In the genomic region with DNA sequence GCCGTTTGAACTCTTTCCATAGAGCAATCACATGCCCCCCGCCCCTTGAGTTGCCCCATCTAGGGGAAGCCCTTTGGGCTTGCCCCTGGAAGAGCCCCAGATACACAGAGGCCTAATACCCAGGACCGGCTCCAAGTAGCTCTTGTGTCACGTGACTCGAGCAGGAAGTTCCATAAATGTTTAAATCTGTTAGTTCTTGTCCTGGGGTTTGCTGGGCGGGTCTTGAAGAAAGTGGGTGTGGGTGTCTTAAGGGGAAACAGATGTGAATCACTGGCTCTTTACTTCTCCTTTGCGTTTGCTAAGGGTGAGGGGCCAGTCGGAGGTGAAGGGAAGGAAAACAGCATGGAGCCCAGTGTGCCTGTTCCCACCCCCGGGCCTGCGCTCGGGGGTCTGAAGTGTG, we compare ENCODE assay signal across 7 mouse cellular contexts. TPM values are rescaled to one million over a fixed set of nuclear protein-coding genes. Genes with fewer than 3 reads are reported as not detected.
DNase-seq lines count a peak whose midpoint lies in the region; ATAC-seq and TF ChIP-seq lines count a peak whose summit lies in the region.

No protein-coding gene starts in this region.

- 79% methylated on average over 11 of the region's 11 CpGs for WGBS in hindbrain, embryonic 14.5 days

- H3K4me3 ChIP-seq in CH12.LX (replicated peaks in 1 of 3; ENCODE audit: low read depth in 2 of 3, low read length in 2 of 3, poor library complexity in 1 of 3) (no peak overlapping the region), MEL (ENCODE audit: control insufficient read depth in 1 of 2, insufficient read depth in 1 of 2, low read depth in 2 of 2, low read length in 2 of 2) (peak overlapping the region; percentile 9 to 16; a peak in 2 of 4 replicates)
- H3K4me3 ChIP-seq in hindbrain, embryonic 14.5 days (replicated peaks; ENCODE audit: low read length) = no peak overlapping the region

- TF ChIP-seq RAD21 in CH12.LX (IDR thresholded peaks at IDR 0.05; ENCODE audit: low read depth, low read length) (no peak), MEL (IDR thresholded peaks at IDR 0.05; ENCODE audit: low read depth, low read length) (no peak)

- in situ Hi-C loops in CH12.LX (cut with MboI; ENCODE audit: low pct_ligation_motif_present, low pct_unique_long_range_greater_than_20kb, low sequenced_read_pairs) = no loop called here

- H3K79me2 ChIP-seq in CH12.LX (replicated peaks; ENCODE audit: control insufficient read depth, extremely low read depth, insufficient read depth, poor library complexity, severe bottlenecking) = no peaks in the 10 kb centered on the region
- no peaks in the 10 kb centered on the region for H3K79me2 ChIP-seq in MEL (ENCODE audit: control insufficient read depth, insufficient read depth, low read length, poor library complexity)

- TF ChIP-seq POLR2A in CH12.LX (IDR thresholded peaks at IDR 0.05; ENCODE audit: low read depth, low read length) (no peak), MEL (IDR thresholded peaks at IDR 0.05; ENCODE audit: control insufficient read depth in 1 of 2, insufficient read depth in 1 of 2, low read depth in 1 of 2, low read length in 2 of 2, poor library complexity in 1 of 2) (no peak)

- no peak for ATAC-seq in hindbrain, embryonic 14.5 days (ENCODE audit: low FRiP score)

- no peak overlapping the region for H3K4me2 ChIP-seq in CH12.LX (ENCODE audit: insufficient read depth, low read depth, poor library complexity, severe bottlenecking)
- H3K4me2 ChIP-seq in hindbrain, embryonic 14.5 days (replicated peaks) = peak overlapping the region; percentile 17; the same call in 1 of the 2 replicates

- no peak overlapping the region for H3K9ac ChIP-seq in CH12.LX (ENCODE audit: insufficient read depth, low read depth)
- peak overlapping the region; percentile 30 for H3K9ac ChIP-seq in MEL (ENCODE audit: control insufficient read depth, low read depth, low read length, poor library complexity, severe bottlenecking)
- no peak overlapping the region for H3K9ac ChIP-seq in hindbrain, embryonic 14.5 days

- peaks cover 8% of the 10 kb centered on the region for H3K9me3 ChIP-seq in CH12.LX (replicated peaks; ENCODE audit: low read length)
- no peaks in the 10 kb centered on the region for H3K9me3 ChIP-seq in MEL (replicated peaks; ENCODE audit: insufficient read depth, low read length)
- no peaks in the 10 kb centered on the region for H3K9me3 ChIP-seq in hindbrain, embryonic 14.5 days (ENCODE audit: control insufficient read depth, low read length)

- TF ChIP-seq EP300 in CH12.LX (IDR thresholded peaks at IDR 0.05; ENCODE audit: low read length) = no peak
- TF ChIP-seq EP300 in MEL (IDR thresholded peaks at IDR 0.05; ENCODE audit: low read depth in 1 of 2, low read length in 2 of 2) = peak; percentile 34 to 36; a peak in 3 of 4 replicates

- no peaks in the 10 kb centered on the region for H3K36me3 ChIP-seq in CH12.LX (replicated peaks in 1 of 2; ENCODE audit: control insufficient read depth in 1 of 2, insufficient read depth in 1 of 2, low read length in 1 of 2)
- H3K36me3 ChIP-seq in MEL (ENCODE audit: control insufficient read depth in 1 of 2, insufficient read depth in 2 of 2, low read length in 2 of 2) = peaks cover 0 to 13% of the 10 kb centered on the region in 2 experiments; a peak in 2 of 4 replicates
- H3K36me3 ChIP-seq in hindbrain, embryonic 14.5 days (replicated peaks; ENCODE audit: control insufficient read depth, insufficient read depth) = no peaks in the 10 kb centered on the region

- peaks cover 0 to 33% of the 10 kb centered on the region in 2 experiments; a peak in 2 of 4 replicates for H3K4me1 ChIP-seq in CH12.LX (ENCODE audit: control insufficient read depth in 1 of 2, insufficient read depth in 2 of 2)
- peaks cover 0 to 16% of the 10 kb centered on the region in 2 experiments; a peak in 3 of 4 replicates for H3K4me1 ChIP-seq in MEL (ENCODE audit: control insufficient read depth in 1 of 2, insufficient read depth in 2 of 2, low read length in 2 of 2)
- H3K4me1 ChIP-seq in hindbrain, embryonic 14.5 days (replicated peaks; ENCODE audit: control insufficient read depth, insufficient read depth, low read length) = peaks cover 8% of the 10 kb centered on the region

- H3K27me3 ChIP-seq in CH12.LX (replicated peaks) = peaks cover 31% of the 10 kb centered on the region
- no peaks in the 10 kb centered on the region for H3K27me3 ChIP-seq in MEL (ENCODE audit: control insufficient read depth in 1 of 2, insufficient read depth in 2 of 2, low read length in 2 of 2)
- H3K27me3 ChIP-seq in hindbrain, embryonic 14.5 days (ENCODE audit: control insufficient read depth, insufficient read depth, low read length) = peaks cover 25% of the 10 kb centered on the region

- H3K27ac ChIP-seq in CH12.LX (ENCODE audit: insufficient read depth, low read depth) (no peak overlapping the region), MEL (ENCODE audit: control insufficient read depth, low read depth, low read length) (no peak overlapping the region)
- no peak overlapping the region for H3K27ac ChIP-seq in hindbrain, embryonic 14.5 days

- TF ChIP-seq CTCF in CH12.LX (conservative IDR thresholded peaks at IDR 0.05 in 1 of 2, IDR thresholded peaks at IDR 0.05 in 1 of 2; ENCODE audit: low read depth in 2 of 2, low read length in 2 of 2) (no peak), MEL (IDR thresholded peaks at IDR 0.05 in 2 of 3, conservative IDR thresholded peaks at IDR 0.05 in 1 of 3; ENCODE audit: control insufficient read depth in 1 of 3, insufficient read depth in 1 of 3, low read depth in 2 of 3, low read length in 3 of 3, poor library complexity in 1 of 3, severe bottlenecking in 1 of 3) (no peak)

- DNase-seq in CH12.LX (ENCODE audit: extremely low read depth) (no peak), MEL (ENCODE audit: low read depth, low spot score) (peak; percentile 90)
- no peak for DNase-seq in hindbrain, embryonic 14.5 days (ENCODE audit: low spot score)
- DNase-seq in lung, postnatal 4 days = peak; percentile 43 to 57
- no peak for DNase-seq in thymus, adult 18-20 months
- DNase-seq in cerebellum, postnatal 4 days (ENCODE audit: low spot score in 2 of 2) = no peak
- DNase-seq in cerebellum, adult 8-10 months = no peak

- dilution Hi-C loops in CH12.LX (cut with MboI; ENCODE audit: extremely low pct_ligation_motif_present, extremely low pct_unique_long_range_greater_than_20kb, low sequenced_read_pairs) = no loop called here

TF ChIP-seq in CH12.LX, 34 proteins besides CTCF, POLR2A, EP300 and RAD21:
- TF ChIP-seq BHLHE40 (IDR thresholded peaks at IDR 0.05; ENCODE audit: low read depth, low read length) (0 out of 2 replicates have a peak, but pooled peaks have one; percentile 53), GABPA (IDR thresholded peaks at IDR 0.05; ENCODE audit: insufficient replicate concordance, low read depth, low read length) (no peak), USF2 (conservative IDR thresholded peaks at IDR 0.05; ENCODE audit: low read depth, low read length) (peak; percentile 69), MAZ (IDR thresholded peaks at IDR 0.05; ENCODE audit: low read depth, low read length) (no peak), USF1 (IDR thresholded peaks at IDR 0.05; ENCODE audit: low read depth, low read length) (peak; percentile 76)

TF ChIP-seq in MEL, 35 proteins besides CTCF, POLR2A, EP300 and RAD21 (continues in another document):
- TF ChIP-seq MXI1 (IDR thresholded peaks at IDR 0.05; ENCODE audit: low read depth, low read length) (no peak), NRF1 (IDR thresholded peaks at IDR 0.05; ENCODE audit: insufficient read depth, low read depth, low read length, poor library complexity, severe bottlenecking) (no peak), USF2 (IDR thresholded peaks at IDR 0.05; ENCODE audit: borderline replicate concordance in 1 of 2, insufficient read depth in 1 of 2, low read depth in 1 of 2, low read length in 2 of 2) (peak; percentile 80 to 81; a peak in 3 of 4 replicates), ZKSCAN1 (IDR thresholded peaks at IDR 0.05; ENCODE audit: low read depth, low read length) (no peak), E2F4 (IDR thresholded peaks at IDR 0.05; ENCODE audit: borderline replicate concordance, low read depth, low read length) (no peak), ZMIZ1 (IDR thresholded peaks at IDR 0.05; ENCODE audit: low read depth, low read length) (no peak), MYB (IDR thresholded peaks at IDR 0.05; ENCODE audit: low read depth, low read length) (no peak), CHD2 (IDR thresholded peaks at IDR 0.05; ENCODE audit: low read length) (no peak), MAFK (IDR thresholded peaks at IDR 0.05; ENCODE audit: borderline replicate concordance, low read depth, low read length) (no peak), POLR2AphosphoS2 (IDR thresholded peaks at IDR 0.05; ENCODE audit: low read length) (no peak), GABPA (IDR thresholded peaks at IDR 0.05; ENCODE audit: low read depth, low read length) (no peak), MAZ (IDR thresholded peaks at IDR 0.05; ENCODE audit: low read depth, low read length) (no peak), RCOR1 (IDR thresholded peaks at IDR 0.05; ENCODE audit: low read depth, low read length) (peak; percentile 93), USF1 (IDR thresholded peaks at IDR 0.05; ENCODE audit: low read depth, low read length) (peak; percentile 97)

RNA-seq across cellular contexts. Expression of a gene that starts 2.3 kb away (rescaled TPM):
- 0.92 and 1.7 TPM in 2 replicates for total RNA-seq in CH12.LX (2012; rRNA removed)
- total RNA-seq in CH12.LX (2014; rRNA removed) = 0.45 and 0.77 TPM in 2 replicates
- polyA plus RNA-seq in CH12.LX (2012; ENCODE audit: insufficient read length, low read depth) = 0.44 and 0.87 TPM in 2 replicates
- total RNA-seq in MEL (2012; rRNA removed) = 1.7 and 2.2 TPM in 2 replicates
- 1 to 10 TPM in 1 of 2 experiments, not detected in 1; 3.2 TPM for polyA plus RNA-seq in MEL (2012; ENCODE audit: insufficient read depth in 1 of 2, insufficient read length in 2 of 2, low read depth in 1 of 2, low replicate concordance in 2 of 2, missing spikeins in 1 of 2)
- polyA plus RNA-seq in hindbrain, embryonic 14.5 days (2014; fragmentation: Nextera tagmentation; extraction: Ambion mirVana) = 5.7 and 5.8 TPM in 2 replicates

RNA-seq across cellular contexts. Expression of a gene that starts 30.1 kb away (rescaled TPM):
- total RNA-seq in CH12.LX (2012; rRNA removed) (38.8 and 44.2 TPM in 2 replicates), CH12.LX (2014; rRNA removed) (62.3 and 62.5 TPM in 2 replicates), MEL (2012; rRNA removed) (18.2 and 18.7 TPM in 2 replicates)
- polyA plus RNA-seq in CH12.LX (2012; ENCODE audit: insufficient read length, low read depth) (57.8 and 58.2 TPM in 2 replicates), MEL (2012; ENCODE audit: insufficient read depth in 1 of 2, insufficient read length in 2 of 2, low read depth in 1 of 2, low replicate concordance in 2 of 2, missing spikeins in 1 of 2) (10 to 100 TPM in 1 of 2 experiments, not detected in 1; 15.1 TPM)
- 16.2 and 18.0 TPM in 2 replicates for polyA plus RNA-seq in hindbrain, embryonic 14.5 days (2014; fragmentation: Nextera tagmentation; extraction: Ambion mirVana)

RNA-seq across cellular contexts. Expression of a gene that starts 30.2 kb away (rescaled TPM):
- total RNA-seq in CH12.LX (2012; rRNA removed) = 13.0 and 16.1 TPM in 2 replicates
- 22.6 and 27.3 TPM in 2 replicates for total RNA-seq in CH12.LX (2014; rRNA removed)
- polyA plus RNA-seq in CH12.LX (2012; ENCODE audit: insufficient read length, low read depth) = 22.2 and 28.3 TPM in 2 replicates
- 11.1 and 12.7 TPM in 2 replicates for total RNA-seq in MEL (2012; rRNA removed)
- polyA plus RNA-seq in MEL (2012; ENCODE audit: insufficient read depth in 1 of 2, insufficient read length in 2 of 2, low read depth in 1 of 2, low replicate concordance in 2 of 2, missing spikeins in 1 of 2) = 10 to 100 TPM in 1 of 2 experiments, not detected in 1; 11.4 TPM
- 36.2 and 42.9 TPM in 2 replicates for polyA plus RNA-seq in hindbrain, embryonic 14.5 days (2014; fragmentation: Nextera tagmentation; extraction: Ambion mirVana)

Comparison
In these comparisons a context has a peak if more than half of its experiments do, and no peak if none do; other contexts are left out.
1. DNase-seq: peak in MEL (single experiment) and lung, postnatal 4 days (2 of 2); none in CH12.LX (single experiment), hindbrain, embryonic 14.5 days (single experiment), thymus, adult 18-20 months (0 of 2), cerebellum, postnatal 4 days (0 of 2) and cerebellum, adult 8-10 months (single experiment).
2. H3K4me3 ChIP-seq: peak in MEL (2 of 2); none in CH12.LX (0 of 3) and hindbrain, embryonic 14.5 days (single experiment).